Mouse (Mus musculus) E14TG2a.4 (cell line): ENCODE measurements around the gene Zfand3.

ENCODE experiments used
- CTCF ChIP-seq: conservative IDR thresholded peaks from 2 replicates; pipeline ENCODE4 v1.5.1; 2014; ENCODE audit warnings: low read length
- NANOG ChIP-seq: IDR thresholded peaks from 2 replicates; pipeline ENCODE4 v1.6.1; 2014; ENCODE audit warnings: borderline replicate concordance, low read length, mixed read lengths
- POU5F1 ChIP-seq: IDR thresholded peaks from 2 replicates; pipeline ENCODE4 v1.6.1; 2014; ENCODE audit warnings: low read length, borderline replicate concordance

- no peak for TF ChIP-seq CTCF
- no peak for TF ChIP-seq POU5F1
- no peak for TF ChIP-seq NANOG
Observed at GRCm38 (mm10) chr17:30177435-30177834, 172.9 kb downstream of the Zfand3 start.
